Comparison of ENCODE assay signal across 16 mouse cellular contexts in the genomic region with DNA sequence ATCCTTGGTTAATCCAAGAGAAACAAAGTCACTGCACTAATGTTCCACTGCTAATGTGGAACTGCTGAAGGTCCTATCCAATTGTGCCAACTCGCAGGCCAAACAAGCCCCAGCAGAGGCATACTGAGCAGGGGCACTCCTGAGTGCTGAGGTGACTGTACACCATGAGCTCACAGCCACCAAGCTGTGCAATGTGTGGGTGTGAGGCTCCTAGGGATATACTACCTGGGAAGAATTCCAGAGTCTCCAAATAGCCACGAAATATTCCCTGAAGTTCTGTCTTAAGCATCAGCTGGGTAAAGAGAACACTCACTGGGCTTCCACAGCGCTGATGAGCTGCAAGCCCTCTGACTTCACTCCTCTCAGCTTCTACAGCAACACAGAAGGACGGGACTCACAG.
"Had no signal": no experiment of that assay in that cellular context is flagged by ENCODE, and none has a peak within 500 bp of the region (broad histone marks: within the 10 kb centered on the region; RNA-seq: fewer than 3 reads in every experiment).

No protein-coding gene starts in this region.

- H3K4me2 ChIP-seq: limb, embryonic 13.5 days; lung, embryonic 15.5 days; midbrain, embryonic 11.5 days; neural tube, embryonic 13.5 days; stomach, embryonic 15.5 days had no signal

- H3K9me3 ChIP-seq: limb, embryonic 13.5 days; lung, embryonic 15.5 days; neural tube, embryonic 13.5 days; stomach, embryonic 15.5 days had no signal

- H3K9ac ChIP-seq: limb, embryonic 13.5 days; liver, embryonic 14.5 days; lung, embryonic 15.5 days; neural tube, embryonic 13.5 days; stomach, embryonic 15.5 days had no signal

- DNase-seq: kidney, adult 8-10 months; kidney, postnatal 4 days; lung, postnatal 14 days; right cerebral cortex, postnatal 14 days; thymus, postnatal 4 days had no signal

- H3K4me3 ChIP-seq: limb, embryonic 13.5 days; lung, embryonic 15.5 days; megakaryocyte, embryonic 14.5 days; neural tube, embryonic 13.5 days; stomach, embryonic 15.5 days had no signal

- H3K27ac ChIP-seq: limb, embryonic 13.5 days; lung, embryonic 15.5 days; macrophage; neural tube, embryonic 13.5 days; stomach, embryonic 15.5 days had no signal

- H3K36me3 ChIP-seq: limb, embryonic 13.5 days; lung, embryonic 15.5 days; neural tube, embryonic 13.5 days; stomach, embryonic 15.5 days had no signal

- ATAC-seq: inflammation-experienced regulatory T-cells, adult 6 months; intestine, postnatal 0 days; midbrain, embryonic 16.5 days had no signal

- H3K27me3 ChIP-seq: limb, embryonic 13.5 days; lung, embryonic 15.5 days; neural tube, embryonic 13.5 days; stomach, embryonic 15.5 days had no signal
